Mouse (Mus musculus) C2C12 (cell line): ENCODE measurements around the gene Mier3.
"Not testable (repeated sequence)": the region's sequence is repeated elsewhere in the genome, so short reads cannot be mapped to it uniquely, and the experiment has no call there.

Experiments
- CEBPB ChIP-seq: IDR thresholded peaks from one replicate; pipeline ENCODE4 v1.6.1; 2011; ENCODE audit warnings: low read depth, mild to moderate bottlenecking, control low read depth, moderate library complexity
- CTCF ChIP-seq: IDR thresholded peaks from one replicate; pipeline ENCODE4 v1.5.1; 2011; ENCODE audit not compliant: control insufficient read depth, insufficient read depth, insufficient read length
- FOSL1 ChIP-seq: IDR thresholded peaks from one replicate; pipeline ENCODE4 v1.8.0; 2011; ENCODE audit warnings: mild to moderate bottlenecking, low read length; ENCODE audit not compliant: poor library complexity, insufficient read depth, severe bottlenecking
- MAX ChIP-seq: IDR thresholded peaks from one replicate; pipeline ENCODE4 v1.6.1; 2011; ENCODE audit warnings: mild to moderate bottlenecking, control low read depth
- MYOD1 ChIP-seq: IDR thresholded peaks from one replicate; pipeline ENCODE4 v1.6.1; 2011; ENCODE audit warnings: low read depth; ENCODE audit not compliant: control insufficient read depth, insufficient read length
- USF1 ChIP-seq: IDR thresholded peaks from one replicate; pipeline ENCODE4 v1.6.1; 2011; ENCODE audit warnings: low read depth, mild to moderate bottlenecking, control low read depth, moderate library complexity

DNA sequence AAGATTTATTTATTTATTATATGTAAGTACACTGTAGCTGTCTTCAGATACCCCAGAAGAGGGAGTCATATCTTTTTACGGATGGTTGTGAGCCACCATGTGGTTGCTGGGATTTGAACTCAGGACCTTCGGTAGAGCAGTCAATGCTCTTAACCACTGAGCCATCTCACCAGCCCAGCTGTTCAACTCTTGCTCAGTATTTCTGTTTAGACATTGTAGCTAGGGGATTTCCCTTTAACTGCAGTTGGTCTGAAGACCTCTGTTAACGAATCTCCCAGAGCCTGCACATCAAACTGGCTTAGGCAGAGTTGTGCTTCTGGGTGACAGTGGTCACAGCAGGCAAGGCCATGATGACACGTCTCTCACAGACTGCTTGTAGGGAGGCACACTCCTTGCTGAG is 23.2 kb downstream of the Mier3 start:
- not testable (repeated sequence) for TF ChIP-seq CTCF, USF1, MYOD1, FOSL1, MAX, CEBPB
